Mouse (Mus musculus): Measurements from ENCODE around the gene Cnot10. TPM values are rescaled to one million over a fixed set of nuclear protein-coding genes. Genes with fewer than 3 reads are reported as not detected.

The Cnot10 gene
- total RNA-seq, 2 experiments from 2014 or later: 23.7 to 48.1 TPM

GRCm38 (mm10) chr9:114584183-114585016 lies 55.6 kb downstream of the Cnot10 start:
- ATAC-seq (replicated peaks; ENCODE audit: poor library complexity): peak; percentile 13; the same call in 1 of the 2 replicates

- ATAC-seq (replicated peaks; ENCODE audit: poor library complexity): peak; percentile 51
Observed at GRCm38 (mm10) chr9:114583812-114584182, 56.2 kb downstream of the Cnot10 start.

- peak; percentile 66 for ATAC-seq (replicated peaks; ENCODE audit: poor library complexity)
Observed at GRCm38 (mm10) chr9:114578646-114579045, 61.3 kb downstream of the Cnot10 start.

GRCm38 (mm10) chr9:114576001-114576400 lies 64.0 kb downstream of the Cnot10 start:
- ATAC-seq (replicated peaks; ENCODE audit: poor library complexity): 0 out of 2 replicates have a peak, but pooled peaks have one; percentile 21

- ATAC-seq (replicated peaks; ENCODE audit: poor library complexity): 0 out of 2 replicates have a peak, but pooled peaks have one; percentile 34
Observed at GRCm38 (mm10) chr9:114573528-114573927, 66.5 kb downstream of the Cnot10 start.

- ATAC-seq (replicated peaks; ENCODE audit: poor library complexity): no peak
Observed at GRCm38 (mm10) chr9:114568682-114569474, 71.1 kb downstream of the Cnot10 start.

GRCm38 (mm10) chr9:114564667-114565066 lies 75.3 kb downstream of the Cnot10 start:
- ATAC-seq (replicated peaks; ENCODE audit: poor library complexity): no peak

GRCm38 (mm10) chr9:114563761-114564606 lies 76.0 kb downstream of the Cnot10 start, which contains the start of gene Trim71:
TSS of gene Trim71 (minus strand) at chr9:114564369.
- no peak for ATAC-seq (replicated peaks; ENCODE audit: poor library complexity)

- ATAC-seq (replicated peaks; ENCODE audit: poor library complexity): peak; percentile 19; the same call in 1 of the 2 replicates
Observed at GRCm38 (mm10) chr9:114562919-114563751, 76.8 kb downstream of the Cnot10 start.

- no peak; the same call in 1 of the 2 replicates for ATAC-seq (replicated peaks; ENCODE audit: poor library complexity)
Observed at GRCm38 (mm10) chr9:114562031-114562918, 77.7 kb downstream of the Cnot10 start.

GRCm38 (mm10) chr9:114561671-114561971 lies 78.4 kb downstream of the Cnot10 start:
- ATAC-seq (replicated peaks; ENCODE audit: poor library complexity): no peak

- ATAC-seq (replicated peaks; ENCODE audit: poor library complexity): no peak
Observed at GRCm38 (mm10) chr9:114560771-114561670, 79.0 kb downstream of the Cnot10 start.

GRCm38 (mm10) chr9:114560141-114560540 lies 79.8 kb downstream of the Cnot10 start:
- no peak for ATAC-seq (replicated peaks; ENCODE audit: poor library complexity)

- ATAC-seq (replicated peaks; ENCODE audit: poor library complexity): no peak
Observed at GRCm38 (mm10) chr9:114557086-114557485, 82.9 kb downstream of the Cnot10 start.

- ATAC-seq (replicated peaks; ENCODE audit: poor library complexity): no peak
Observed at GRCm38 (mm10) chr9:114556276-114556855, 83.6 kb downstream of the Cnot10 start.

- no peak for ATAC-seq (replicated peaks; ENCODE audit: poor library complexity)
Observed at GRCm38 (mm10) chr9:114554355-114554979, 85.5 kb downstream of the Cnot10 start.

GRCm38 (mm10) chr9:114553828-114554227 lies 86.2 kb downstream of the Cnot10 start:
- 0 out of 2 replicates have a peak, but pooled peaks have one; percentile 26 for ATAC-seq (replicated peaks; ENCODE audit: poor library complexity)

Measured in megakaryocyte progenitor cell, adult 5-6 weeks (primary cell).